Mouse (Mus musculus) kidney, adult 2 months (tissue): ENCODE results near the gene Rcor2.

ENCODE experiments used
- CTCF ChIP-seq: fragments of 200-500 bp; conservative IDR thresholded peaks from 2 replicates; pipeline ENCODE4 v1.5.1; 2011; ENCODE audit warnings: low read depth, mild to moderate bottlenecking, control low read depth, low read length, moderate library complexity, mixed read lengths; ENCODE audit not compliant: insufficient read depth, insufficient read length
- POLR2A ChIP-seq: fragments of 200-500 bp; IDR thresholded peaks from one replicate; pipeline ENCODE4 v1.6.1; 2011; ENCODE audit warnings: low read depth, low read length, control low read depth

- TF ChIP-seq CTCF: no peak
- no peak for TF ChIP-seq POLR2A
Observed at GRCm38 (mm10) chr19:7276796-7277195, 9.7 kb downstream of the Rcor2 start.
